Mouse (Mus musculus) hindbrain, postnatal 0 days (tissue): ENCODE data around the gene Ggt6. TPM values are rescaled to one million over a fixed set of nuclear protein-coding genes. Genes with fewer than 3 reads are reported as not detected.
A peak's percentile ranks its signal among the peaks of the same experiment; 100 is the strongest.

Source experiments
- ATAC-seq: fragments of 200-750 bp; cut with Nextera tagmentation; 2 replicates; pipeline ENCODE4 v1.8.0; 2017; ENCODE audit warnings: mild to moderate bottlenecking, moderate TSS enrichment, moderate library complexity
- DNase-seq: peaks from one replicate; pipeline ENCODE4 v3.0.0-alpha.2; 2015; ENCODE audit warnings: low spot score
- H3K27ac ChIP-seq: fragments of 300-500 bp; sonication (generic); 2 replicates; pipeline ENCODE4 v1.5.1; 2014; ENCODE audit warnings: mild to moderate bottlenecking
- H3K27me3 ChIP-seq: fragments of 300-500 bp; sonication (generic); 2 replicates; pipeline ENCODE4 v1.6.1; 2014; ENCODE audit warnings: low read length, mixed read lengths; ENCODE audit not compliant: insufficient read depth
- H3K36me3 ChIP-seq: fragments of 300-500 bp; sonication (generic); 2 replicates; pipeline ENCODE4 v1.6.1; 2014; ENCODE audit warnings: low read length, mixed read lengths; ENCODE audit not compliant: insufficient read depth
- H3K4me1 ChIP-seq: fragments of 300-500 bp; sonication (generic); 2 replicates; pipeline ENCODE4 v1.6.1; 2014; ENCODE audit warnings: antibody characterized with exemption, low read length, mixed read lengths; ENCODE audit not compliant: insufficient read depth
- H3K4me2 ChIP-seq: fragments of 300-500 bp; sonication (generic); 2 replicates; pipeline ENCODE4 v1.6.1; 2014; ENCODE audit warnings: low read depth, mild to moderate bottlenecking, low read length, moderate library complexity, mixed read lengths
- H3K4me3 ChIP-seq: fragments of 300-500 bp; sonication (generic); 2 replicates; pipeline ENCODE4 v1.5.1; 2014; ENCODE audit warnings: low read length
- H3K9ac ChIP-seq: fragments of 300-500 bp; sonication (generic); replicated peaks from 2 replicates; pipeline ENCODE4 v1.6.1; 2014; ENCODE audit warnings: mild to moderate bottlenecking, low read length, moderate library complexity, mixed read lengths
- H3K9me3 ChIP-seq: fragments of 300-500 bp; sonication (generic); 2 replicates; pipeline ENCODE4 v1.6.1; 2016; ENCODE audit warnings: low read length, mixed read lengths
- CTCF ChIP-seq: IDR thresholded peaks from 2 replicates; pipeline ENCODE4 v1.5.1; 2016; ENCODE audit warnings: antibody characterized with exemption, control low read depth, low read depth
- WGBS: fragments of 180-500 bp; shearing (Covaris S2); extraction: QIAGEN DNeasy Blood & Tissue Kit; methylation state at CpG from one replicate; pipeline ENCODE4 v1.1.7; 2014; 5-methylcytosine and 5-hydroxymethylcytosine counted together
- polyA plus RNA-seq: library from polyadenylated mRNA; unstranded; fragments of >200 nt; fragmentation: Nextera tagmentation; extraction: Ambion mirVana; gene quantifications from 2 replicates; pipeline ENCODE4 v1.2.1, GENCODE M21; 2015
- total RNA-seq: library from RNA; depleted of rRNA; stranded (reverse); fragments of >200 nt; gene quantifications from 2 replicates; pipeline ENCODE4 v1.2.3, GENCODE M21; 2014

Gene Ggt6
- total and polyA plus RNA-seq, 2 experiments from 2014 or later, result not detected

- 0 out of 2 replicates have a peak, but pooled peaks cover 5% of the 10 kb centered on the region for H3K4me1 ChIP-seq
- no peak overlapping the region for H3K4me3 ChIP-seq
- DNase-seq (no peak), ATAC-seq (no peak)
- WGBS, result 67% methylated on average over 6 of the region's 6 CpGs
- no peaks in the 10 kb centered on the region for H3K9me3 ChIP-seq
- H3K9ac ChIP-seq, result no peak overlapping the region
- TF ChIP-seq CTCF, result no peak
- H3K27me3 ChIP-seq, result no peaks in the 10 kb centered on the region
- H3K36me3 ChIP-seq, result no peaks in the 10 kb centered on the region
- H3K4me2 ChIP-seq, result no peak overlapping the region
- H3K27ac ChIP-seq, result 0 out of 2 replicates have a peak overlapping the region, but pooled peaks have one; percentile 16
Measured at GRCm38 (mm10) chr11:72478228-72478627, 42.9 kb downstream of the Ggt6 start.

- Histone ChIP-seq H3K4me1 (0 out of 2 replicates have a peak, but pooled peaks cover 5% of the 10 kb centered on the region), H3K4me2 (no peak overlapping the region), H3K27me3 (no peaks in the 10 kb centered on the region), H3K36me3 (no peaks in the 10 kb centered on the region), H3K9me3 (no peaks in the 10 kb centered on the region), H3K27ac (no peak overlapping the region), H3K4me3 (no peak overlapping the region), H3K9ac (no peak overlapping the region)
- DNase-seq, result no peak
- no peak for ATAC-seq
- WGBS, result 75% methylated on average over 2 of the region's 2 CpGs
- TF ChIP-seq CTCF, result no peak
Measured at GRCm38 (mm10) chr11:72479499-72479898, 44.2 kb downstream of the Ggt6 start.

DNA sequence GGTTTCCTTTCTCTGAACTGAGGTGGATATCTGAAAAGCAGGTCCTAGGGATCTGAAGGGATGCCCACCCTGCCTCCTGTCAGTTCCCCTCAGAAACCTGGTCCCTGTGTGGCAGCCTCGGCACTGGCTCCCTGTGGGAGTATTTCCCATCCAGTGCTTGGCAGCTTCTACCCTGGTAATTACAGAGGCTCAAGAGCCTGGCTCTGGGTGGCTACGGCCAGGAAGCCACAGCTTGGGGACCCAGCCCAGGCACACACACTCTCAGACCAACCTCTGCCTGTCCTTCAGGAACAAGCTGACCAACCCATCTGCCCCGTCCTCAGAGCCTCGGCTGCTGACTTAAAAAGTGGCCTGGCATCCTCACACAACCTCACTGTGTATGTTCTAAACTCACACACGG lies 46.0 kb downstream of the Ggt6 start:
- no peak overlapping the region for H3K4me2 ChIP-seq
- no peak overlapping the region for H3K27ac ChIP-seq
- TF ChIP-seq CTCF, result no peak
- WGBS, result 73% methylated on average over 5 of the region's 5 CpGs
- no peaks in the 10 kb centered on the region for H3K36me3 ChIP-seq
- H3K9ac ChIP-seq, result no peak overlapping the region
- no peak overlapping the region for H3K4me3 ChIP-seq
- no peak for ATAC-seq
- no peaks in the 10 kb centered on the region for H3K9me3 ChIP-seq
- H3K4me1 ChIP-seq, result peaks cover 10% of the 10 kb centered on the region; the same call in 1 of the 2 replicates
- no peak for DNase-seq
- no peaks in the 10 kb centered on the region for H3K27me3 ChIP-seq

DNA sequence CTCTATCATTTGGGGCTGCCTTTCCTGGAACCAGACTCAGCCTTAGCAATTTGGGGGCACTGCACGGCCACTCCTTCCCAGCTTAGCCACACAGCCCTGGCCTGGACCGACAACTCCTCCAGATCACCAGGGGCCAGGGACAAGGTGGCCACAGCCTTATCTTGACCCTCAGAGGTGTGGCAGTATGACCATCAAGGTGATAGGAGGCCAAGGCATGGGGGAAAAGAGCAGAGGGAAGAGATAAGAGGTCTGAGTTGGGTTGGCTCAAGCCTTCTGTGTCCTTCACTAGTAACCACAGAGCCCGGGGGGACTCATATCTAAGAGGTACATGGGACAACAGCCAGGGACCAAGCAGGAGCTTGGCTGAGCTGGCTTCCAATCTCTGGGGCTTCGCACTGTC lies 46.6 kb downstream of the Ggt6 start:
- Histone ChIP-seq H3K4me2 (no peak overlapping the region), H3K27ac (no peak overlapping the region), H3K27me3 (no peaks in the 10 kb centered on the region), H3K36me3 (no peaks in the 10 kb centered on the region), H3K4me1 (peaks cover 11% of the 10 kb centered on the region), H3K9me3 (no peaks in the 10 kb centered on the region), H3K4me3 (no peak overlapping the region), H3K9ac (no peak overlapping the region)
- TF ChIP-seq CTCF, result no peak
- DNase-seq, result no peak
- WGBS, result 70% methylated on average over 4 of the region's 4 CpGs
- ATAC-seq, result no peak

- Histone ChIP-seq H3K4me3 (no peak overlapping the region), H3K9ac (no peak overlapping the region), H3K9me3 (no peaks in the 10 kb centered on the region), H3K4me2 (no peak overlapping the region), H3K4me1 (peaks cover 19% of the 10 kb centered on the region), H3K27ac (no peak overlapping the region), H3K27me3 (no peaks in the 10 kb centered on the region), H3K36me3 (no peaks in the 10 kb centered on the region)
- no peak for DNase-seq
- no peak for ATAC-seq
- TF ChIP-seq CTCF, result no peak
- WGBS, result 74% methylated on average over 6 of the region's 6 CpGs
Measured at GRCm38 (mm10) chr11:72484549-72484948, 49.2 kb downstream of the Ggt6 start.

- ATAC-seq (no peak), DNase-seq (peak; percentile 74)
- Histone ChIP-seq H3K27me3 (no peaks in the 10 kb centered on the region), H3K4me1 (peaks cover 19% of the 10 kb centered on the region), H3K4me2 (no peak overlapping the region), H3K27ac (0 out of 2 replicates have a peak overlapping the region, but pooled peaks have one; percentile 7), H3K36me3 (no peaks in the 10 kb centered on the region), H3K4me3 (no peak overlapping the region), H3K9me3 (no peaks in the 10 kb centered on the region), H3K9ac (no peak overlapping the region)
- TF ChIP-seq CTCF, result no peak
- WGBS, result 24% methylated on average over 5 of the region's 5 CpGs
Measured at GRCm38 (mm10) chr11:72485157-72485556, 49.8 kb downstream of the Ggt6 start.

- TF ChIP-seq CTCF, result no peak
- H3K4me1 ChIP-seq, result peaks cover 19% of the 10 kb centered on the region
- 63% methylated on average over 11 of the region's 11 CpGs for WGBS
- no peaks in the 10 kb centered on the region for H3K36me3 ChIP-seq
- 0 out of 2 replicates have a peak overlapping the region, but pooled peaks have one; percentile 7 for H3K27ac ChIP-seq
- no peak overlapping the region for H3K4me2 ChIP-seq
- no peak for DNase-seq
- H3K27me3 ChIP-seq, result no peaks in the 10 kb centered on the region
- no peaks in the 10 kb centered on the region for H3K9me3 ChIP-seq
- no peak for ATAC-seq
- no peak overlapping the region for H3K9ac ChIP-seq
- H3K4me3 ChIP-seq, result no peak overlapping the region
Measured at GRCm38 (mm10) chr11:72485960-72486359, 50.6 kb downstream of the Ggt6 start.
